Mouse (Mus musculus): ENCODE measurements around the gene Pcare.
"Not testable (repeated sequence)": the region's sequence is repeated elsewhere in the genome, so short reads cannot be mapped to it uniquely, and the experiment has no call there.

Gene Pcare

GRCm38 (mm10) chr17:71752831-71753230 lies at the start of gene Pcare:
Gene Pcare, minus strand, starts transcription at chr17:71752894.
- no peak for DNase-seq

DNA sequence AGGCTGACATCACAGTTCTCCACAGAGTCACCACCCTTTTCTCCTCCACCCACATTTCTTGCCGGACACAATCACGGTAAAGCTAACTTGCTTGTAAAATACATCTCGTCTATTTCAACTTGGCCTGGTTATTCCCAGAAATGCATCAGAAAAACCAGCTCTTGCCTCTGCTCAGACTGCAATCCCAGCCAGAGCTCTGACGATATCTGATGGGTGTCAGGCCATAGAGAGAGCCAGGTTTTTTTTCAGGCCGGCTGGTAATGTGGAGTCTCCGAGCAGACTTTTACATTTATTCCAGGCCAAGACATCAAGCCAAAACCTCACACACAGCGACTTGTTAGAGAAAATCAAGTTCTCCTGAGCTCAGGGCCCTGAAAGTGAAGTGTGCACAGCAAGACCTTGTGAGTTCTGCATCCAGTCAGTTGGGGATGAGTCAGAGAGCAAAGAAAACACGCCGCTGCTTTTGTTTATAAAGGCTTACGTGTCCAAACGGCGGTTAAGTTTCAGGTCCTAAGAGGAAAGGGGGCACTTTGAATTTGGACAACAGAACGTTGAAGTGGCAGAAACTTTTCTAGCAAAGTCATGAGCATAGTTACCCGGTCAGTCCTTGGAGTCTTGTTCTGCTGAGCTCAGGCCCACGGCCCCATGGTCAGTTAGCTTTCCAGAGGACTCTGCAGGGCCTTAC lies 43.0 kb upstream of the Pcare start:
- DNase-seq = no peak

GRCm38 (mm10) chr17:71791622-71792021 lies 38.9 kb upstream of the Pcare start:
- DNase-seq = no peak

DNA sequence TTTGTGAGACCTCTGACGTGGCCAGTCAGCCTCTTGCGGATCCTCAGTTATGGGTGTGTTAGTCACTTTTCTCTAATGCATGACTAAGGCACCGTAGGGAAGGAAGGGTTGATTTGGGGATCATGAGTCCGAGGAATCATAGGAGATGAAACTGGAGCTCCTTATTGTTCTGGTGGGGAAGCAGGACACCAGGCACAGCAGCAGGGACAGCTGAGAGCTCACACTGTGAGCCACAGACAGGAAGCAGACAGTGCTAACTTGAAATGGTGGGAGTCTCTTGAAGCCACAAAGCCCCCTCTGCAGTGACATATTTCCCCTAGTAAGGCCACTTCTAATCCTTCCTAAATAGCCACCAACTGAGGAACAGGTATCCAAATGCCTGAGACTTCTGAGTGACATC lies 38.4 kb upstream of the Pcare start:
- no peak for DNase-seq

DNA sequence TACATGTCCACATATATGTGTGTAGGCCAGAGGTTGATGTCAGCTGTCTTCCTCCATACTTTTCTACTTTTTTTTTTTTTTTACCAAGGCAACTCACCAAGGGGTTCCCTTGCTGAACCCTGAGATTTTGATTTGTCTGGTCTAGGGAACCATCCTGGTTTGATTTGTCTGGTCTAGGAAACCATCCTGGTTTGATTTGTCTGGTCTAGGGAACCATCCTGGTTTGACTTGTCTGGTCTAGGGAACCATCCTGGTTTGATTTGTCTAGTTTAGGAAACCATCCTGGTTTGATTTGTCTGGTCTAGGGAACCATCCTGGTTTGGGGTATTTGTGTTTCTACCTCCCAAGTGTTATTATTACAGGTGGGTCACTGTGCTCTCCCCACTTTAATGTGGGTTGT lies 33.8 kb upstream of the Pcare start:
- no peak for DNase-seq

DNA sequence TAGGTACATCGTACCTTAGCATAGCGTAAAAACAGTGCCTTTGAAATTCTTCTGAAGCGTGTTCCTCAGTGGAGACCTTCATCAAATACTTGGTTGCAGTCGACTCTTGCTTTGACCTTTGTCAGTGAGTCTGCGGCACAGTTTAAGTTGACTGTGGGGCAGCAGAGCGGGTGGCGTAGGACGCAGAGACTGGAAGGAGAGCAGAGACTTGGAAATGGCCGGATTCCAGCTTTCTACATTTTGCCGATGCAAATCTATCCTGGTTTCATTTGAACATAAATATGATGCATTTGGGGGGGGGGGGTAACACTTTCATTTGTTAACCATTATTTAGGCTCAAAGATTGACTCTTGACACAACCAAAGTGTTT lies 30.7 kb upstream of the Pcare start:
- DNase-seq = no peak

- no peak for DNase-seq
Observed at GRCm38 (mm10) chr17:71782699-71783365, 30.1 kb upstream of the Pcare start.

- DNase-seq = no peak
Observed at GRCm38 (mm10) chr17:71782242-71782698, 29.6 kb upstream of the Pcare start.

DNA sequence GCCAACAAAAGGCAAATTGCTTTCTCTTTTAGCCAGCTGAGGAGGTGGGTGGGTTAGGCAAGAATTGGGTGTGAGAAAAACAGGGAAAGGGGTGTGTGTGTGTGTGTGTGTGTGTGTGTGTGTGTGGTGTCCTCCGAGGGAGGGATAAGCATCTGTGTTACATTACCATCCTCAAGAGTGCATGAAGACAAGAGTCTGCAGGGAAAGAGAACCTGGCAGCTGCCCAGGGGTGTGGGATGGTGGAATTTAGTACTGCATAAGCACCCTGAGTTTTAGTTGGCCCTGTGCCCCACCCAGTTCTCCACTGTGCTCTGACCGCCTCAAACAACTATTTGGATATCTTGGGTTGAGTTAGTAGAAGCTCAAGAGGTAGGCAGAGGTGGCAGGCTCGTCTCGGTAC lies 28.3 kb upstream of the Pcare start:
- DNase-seq = no peak

- DNase-seq = no peak
Observed at GRCm38 (mm10) chr17:71780490-71780889, 27.8 kb upstream of the Pcare start.

GRCm38 (mm10) chr17:71778696-71779095 lies 26.0 kb upstream of the Pcare start:
- DNase-seq = no peak

DNA sequence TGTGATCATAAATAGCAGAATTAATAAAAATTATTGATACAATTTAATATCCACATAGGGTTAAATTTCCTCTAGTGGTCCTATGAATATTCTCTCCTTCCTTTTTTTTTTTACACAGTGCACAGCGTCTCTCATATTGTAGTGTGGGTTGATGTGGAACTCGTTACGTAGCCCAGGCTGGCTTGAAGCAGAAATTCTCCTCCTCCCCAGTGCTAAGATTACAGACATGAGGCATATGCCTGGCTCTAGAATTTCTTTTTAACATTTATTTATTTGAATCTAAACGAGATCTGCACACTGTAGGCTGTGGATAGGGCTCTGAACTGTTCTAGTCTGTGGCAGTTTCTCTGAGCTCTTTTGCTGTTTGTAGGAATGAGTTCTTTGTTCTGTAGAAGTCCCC lies 22.6 kb upstream of the Pcare start:
- no peak for DNase-seq

DNA sequence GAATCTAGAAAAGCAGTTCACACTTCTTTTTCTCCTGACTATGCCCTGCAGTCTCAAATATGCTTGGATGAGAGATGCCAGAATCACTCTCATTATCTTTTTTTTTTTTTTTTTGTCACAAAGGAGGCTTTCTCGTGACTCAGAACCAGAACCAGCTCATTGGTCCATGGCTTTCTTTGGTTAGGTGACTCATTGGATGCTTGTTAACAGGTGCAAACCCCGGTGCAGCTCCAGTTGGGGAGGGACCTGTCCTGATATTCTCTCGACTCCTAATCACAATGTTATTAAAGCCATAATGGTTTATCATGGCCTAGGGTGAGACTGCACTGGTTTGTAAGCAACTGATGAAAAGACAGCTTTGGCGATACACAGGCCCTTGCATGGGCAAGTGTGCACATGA lies 21.5 kb upstream of the Pcare start:
- no peak for DNase-seq

- DNase-seq = no peak
Observed at GRCm38 (mm10) chr17:71770696-71771095, 18.0 kb upstream of the Pcare start.

- DNase-seq = no peak
Observed at GRCm38 (mm10) chr17:71769564-71769963, 16.9 kb upstream of the Pcare start.

DNA sequence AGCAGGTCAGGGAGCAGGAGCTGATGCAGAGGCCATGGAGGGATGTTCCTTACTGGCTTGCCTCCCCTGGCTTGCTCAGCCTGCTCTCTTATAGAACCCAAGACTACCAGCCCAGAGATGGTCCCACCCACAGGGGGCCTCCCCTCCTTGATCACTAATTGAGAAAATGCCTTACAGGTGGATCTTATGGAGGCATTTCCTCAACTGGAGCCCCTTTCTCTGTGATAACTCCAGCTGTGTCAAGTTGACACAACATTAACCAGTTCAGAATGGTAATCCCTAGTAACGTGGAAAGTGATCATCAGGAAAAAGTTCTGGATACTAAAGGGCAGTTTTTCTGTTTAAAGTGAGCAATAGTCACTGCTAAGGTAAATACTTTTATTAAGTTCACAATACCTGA lies 15.5 kb upstream of the Pcare start, which contains the start of gene Clip4:
TSS of gene Clip4 (plus strand) at position 301 of the 400 bp plus-strand sequence.
- DNase-seq = not testable (repeated sequence)

DNA sequence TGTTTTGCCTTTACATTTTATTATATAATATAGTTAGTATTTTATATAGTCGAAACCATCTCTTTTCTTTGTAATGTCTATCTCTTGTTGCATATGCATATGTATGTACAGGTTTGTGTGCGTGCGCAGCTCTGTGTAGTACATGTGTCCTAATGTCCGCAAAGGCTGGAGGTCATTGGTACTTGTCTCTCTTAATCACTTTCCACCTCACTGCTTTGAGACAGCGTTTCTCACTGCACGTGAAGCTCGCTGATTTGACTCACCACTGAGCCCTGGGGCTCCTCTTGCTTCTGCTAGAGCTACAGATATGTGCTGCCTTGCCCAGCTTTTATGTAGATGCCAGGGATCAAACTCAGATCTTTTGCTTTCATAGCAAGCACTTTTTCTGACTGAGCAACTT lies 7.8 kb upstream of the Pcare start:
- no peak for DNase-seq

GRCm38 (mm10) chr17:71749616-71750168 lies 3.0 kb downstream of the Pcare start:
- DNase-seq = no peak

DNA sequence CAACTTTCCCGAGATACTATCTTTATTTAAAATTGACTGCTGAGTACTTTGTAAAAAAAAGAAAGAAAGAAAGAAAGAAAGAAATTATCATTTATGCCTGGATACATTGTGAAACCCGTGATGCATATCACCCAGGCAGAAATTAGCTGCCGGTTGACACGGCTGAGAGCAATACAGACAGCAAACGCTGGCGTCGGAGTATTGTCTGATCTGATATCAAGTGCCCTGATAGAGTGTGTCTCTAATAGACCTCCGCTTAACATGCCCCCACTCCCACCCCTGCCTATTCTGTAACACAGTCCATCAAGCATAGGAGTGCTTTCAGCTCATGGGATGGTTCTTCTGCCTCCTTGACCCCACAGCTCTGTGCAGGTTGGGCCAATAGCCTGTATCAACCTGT lies 5.1 kb downstream of the Pcare start:
- DNase-seq = no peak

- DNase-seq = no peak
Observed at GRCm38 (mm10) chr17:71746114-71746513, 6.6 kb downstream of the Pcare start.

DNA sequence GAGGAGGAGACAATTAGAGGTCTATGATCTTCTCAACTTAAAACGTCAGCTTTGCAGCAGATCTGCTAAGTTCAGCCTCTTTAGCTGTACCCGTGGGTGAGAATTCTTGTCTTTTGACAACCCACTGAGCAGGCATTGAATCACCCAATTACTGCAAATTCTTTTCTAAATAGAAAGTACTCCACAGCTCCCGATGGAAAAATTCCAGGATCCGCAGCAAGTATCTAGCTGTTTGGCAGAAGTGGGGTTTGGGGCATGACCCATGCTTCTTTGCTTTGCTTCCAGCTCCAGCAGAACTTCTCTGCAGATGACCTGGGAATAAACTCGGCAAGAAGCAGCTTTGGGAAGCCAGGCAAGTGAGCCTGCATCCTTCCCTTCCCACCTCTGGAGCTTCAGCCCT lies 9.8 kb downstream of the Pcare start:
- DNase-seq = no peak

DNA sequence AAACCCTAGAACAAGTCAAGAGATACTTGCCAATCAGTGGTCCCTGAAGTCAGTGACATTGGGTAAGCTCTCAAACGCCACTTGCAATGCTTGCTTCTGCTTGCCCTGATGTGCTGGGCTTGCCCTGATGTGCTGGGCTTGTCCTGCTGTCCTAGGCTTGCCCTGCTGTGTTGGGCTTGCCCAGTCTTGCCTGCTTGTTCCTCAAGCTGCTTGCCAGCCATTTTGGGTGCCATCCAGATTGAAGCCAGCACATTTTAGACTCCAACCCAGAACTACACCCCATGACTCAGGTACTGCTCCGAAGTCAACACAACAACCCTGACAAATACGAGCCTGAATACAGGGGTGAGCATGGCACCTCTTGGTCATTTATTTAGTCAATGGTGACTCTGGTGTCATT lies 10.5 kb downstream of the Pcare start:
- no peak for DNase-seq

DNA sequence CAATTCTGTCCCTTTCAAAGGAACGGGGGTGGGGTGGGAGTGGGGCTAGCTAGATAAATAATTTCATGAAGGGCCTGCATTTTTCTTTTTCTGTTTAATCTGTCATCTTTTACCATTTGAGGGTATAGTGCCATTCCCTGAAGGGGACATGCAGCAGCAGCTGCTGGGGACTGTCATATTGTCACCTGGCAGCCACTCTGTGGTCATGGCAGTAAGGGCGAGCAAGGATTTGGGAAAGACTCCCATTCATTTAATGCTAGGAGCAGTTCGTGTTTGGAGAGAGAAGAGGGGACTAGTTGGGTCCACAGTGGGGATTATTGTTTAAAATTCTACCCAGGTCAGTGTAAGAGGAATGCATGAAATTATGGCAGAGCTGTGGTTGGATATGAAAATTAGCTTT lies 16.3 kb downstream of the Pcare start:
- DNase-seq = no peak

DNA sequence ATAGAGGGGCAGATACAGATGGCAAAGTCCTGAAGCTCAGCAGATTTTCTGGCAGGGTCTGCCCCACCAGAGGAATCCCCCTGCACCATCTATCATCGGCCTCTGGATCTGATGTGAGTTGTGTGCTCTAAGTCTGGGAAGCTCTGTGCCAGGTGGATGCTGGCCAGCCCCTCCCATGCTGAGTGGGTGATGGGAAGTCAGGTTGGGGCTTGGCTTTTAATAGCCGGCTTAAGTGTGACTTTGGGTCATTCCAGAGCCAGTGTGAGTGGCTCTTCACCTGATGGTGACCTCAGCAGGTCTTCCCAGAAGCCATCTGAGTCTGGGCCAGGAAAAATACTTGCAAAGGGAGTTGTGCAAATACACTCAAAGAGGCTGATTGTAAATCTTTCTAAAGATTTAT lies 22.0 kb downstream of the Pcare start:
- DNase-seq = no peak
